9 mouse cellular contexts compared by ENCODE assay signal in the genomic region with DNA sequence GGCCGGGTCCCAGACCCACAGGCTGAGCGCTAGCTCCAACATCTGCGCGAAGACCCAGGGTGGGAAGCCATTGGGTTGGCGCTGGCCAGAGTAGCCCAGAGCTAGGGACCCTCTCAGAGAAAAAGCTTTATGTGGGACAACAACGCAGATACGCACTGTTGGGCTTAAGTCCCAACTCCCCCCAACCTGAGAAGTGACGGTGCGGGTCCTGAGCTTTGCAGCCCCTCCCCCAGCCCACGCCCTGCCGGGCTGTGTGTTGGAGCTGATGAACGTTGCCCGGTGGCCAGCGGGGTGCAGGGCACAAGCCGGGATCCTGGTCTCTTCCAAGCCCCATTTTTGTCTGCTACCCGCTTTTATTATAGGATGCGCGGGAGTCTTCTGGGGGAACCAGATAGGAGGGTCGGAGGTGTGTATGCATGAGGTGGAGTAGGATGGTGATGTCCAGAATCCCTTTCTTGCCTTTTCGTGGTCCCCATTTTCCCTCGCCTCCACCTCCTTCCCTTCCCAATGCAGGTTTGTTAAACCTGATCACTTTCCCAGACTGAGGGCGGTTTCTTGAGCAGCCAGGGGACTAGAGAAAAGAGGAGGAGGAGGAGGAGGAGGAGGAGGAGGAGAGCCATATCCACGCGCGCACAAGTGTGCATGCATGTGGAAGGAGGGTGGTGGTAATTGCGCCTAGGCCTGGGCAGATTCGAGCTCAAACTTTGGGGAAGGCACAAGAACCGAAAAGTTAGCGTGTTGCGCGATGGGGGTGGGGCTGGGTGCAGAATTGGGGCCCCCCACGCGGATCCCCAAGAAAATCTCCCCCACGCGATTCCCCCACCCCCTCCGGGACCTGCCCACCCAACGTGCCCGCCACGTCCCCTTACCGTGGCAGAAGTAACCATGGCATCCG. TPM values are rescaled to one million over a fixed set of nuclear protein-coding genes. Genes with fewer than 3 reads are reported as not detected.
DNase-seq lines count a peak whose midpoint lies in the region; ATAC-seq lines count a peak whose summit lies in the region.
"Had no signal": no experiment of that assay in that cellular context is flagged by ENCODE, and none has a peak within 500 bp of the region (broad histone marks: within the 10 kb centered on the region; RNA-seq: fewer than 3 reads in every experiment).

No protein-coding gene starts in this region.

- no peak for DNase-seq in kidney, adult 9 months
- peak; percentile 68 for DNase-seq in embryonic facial prominence, embryonic 10.5 days (ENCODE audit: low spot score)
- no peak for DNase-seq in left cerebral cortex, postnatal 14 days (ENCODE audit: low spot score in 2 of 2)
- no peak for DNase-seq in T-cell, adult 2 months (ENCODE audit: low spot score)

- no peaks in the 10 kb centered on the region for H3K9me3 ChIP-seq in kidney, embryonic 14.5 days (ENCODE audit: control insufficient read depth, low read length)
- no peaks in the 10 kb centered on the region for H3K9me3 ChIP-seq in embryonic facial prominence, embryonic 10.5 days
- no peaks in the 10 kb centered on the region for H3K9me3 ChIP-seq in hindbrain, embryonic 15.5 days
- H3K9me3 ChIP-seq in midbrain, embryonic 12.5 days = no peaks in the 10 kb centered on the region

- H3K27me3 ChIP-seq in kidney, embryonic 14.5 days (ENCODE audit: control insufficient read depth, insufficient read depth, low read length) = no peaks in the 10 kb centered on the region
- H3K27me3 ChIP-seq in embryonic facial prominence, embryonic 10.5 days (replicated peaks; ENCODE audit: low read depth, poor library complexity, severe bottlenecking) = peaks cover 71% of the 10 kb centered on the region
- H3K27me3 ChIP-seq in hindbrain, embryonic 15.5 days = peaks cover 81% of the 10 kb centered on the region
- peaks cover 86% of the 10 kb centered on the region for H3K27me3 ChIP-seq in midbrain, embryonic 12.5 days

- no peaks in the 10 kb centered on the region for H3K36me3 ChIP-seq in kidney, embryonic 14.5 days (ENCODE audit: control insufficient read depth, insufficient read depth, low read length)
- peaks cover 1% of the 10 kb centered on the region; the same call in 1 of the 2 replicates for H3K36me3 ChIP-seq in embryonic facial prominence, embryonic 10.5 days (replicated peaks)
- no peaks in the 10 kb centered on the region for H3K36me3 ChIP-seq in hindbrain, embryonic 15.5 days
- H3K36me3 ChIP-seq in midbrain, embryonic 12.5 days = no peaks in the 10 kb centered on the region
- H3K36me3 ChIP-seq: G1E had no signal

- peak overlapping the region; percentile 86 for H3K4me2 ChIP-seq in kidney, embryonic 14.5 days (replicated peaks; ENCODE audit: low read depth, low read length)
- H3K4me2 ChIP-seq in hindbrain, embryonic 15.5 days = peak overlapping the region; percentile 71
- H3K4me2 ChIP-seq in midbrain, embryonic 12.5 days (replicated peaks) = peak overlapping the region; percentile 65

- peak overlapping the region; percentile 54 for H3K4me3 ChIP-seq in kidney, embryonic 14.5 days (ENCODE audit: low read length)
- peak overlapping the region; percentile 74 for H3K4me3 ChIP-seq in embryonic facial prominence, embryonic 10.5 days
- peak overlapping the region; percentile 39 for H3K4me3 ChIP-seq in hindbrain, embryonic 15.5 days
- peak overlapping the region; percentile 42 for H3K4me3 ChIP-seq in midbrain, embryonic 12.5 days

- intact Hi-C loops in left cerebral cortex, postnatal 14 days (cut with DNase I) = loop anchor here (10.0 kb wide), 1 partner anchor 331 kb away; no protein-coding TSS in a partner anchor

- H3K9ac ChIP-seq in kidney, embryonic 14.5 days (ENCODE audit: low read depth, low read length) = peak overlapping the region; percentile 61
- no peak overlapping the region; the same call in 1 of the 2 replicates for H3K9ac ChIP-seq in hindbrain, embryonic 15.5 days
- peak overlapping the region; percentile 34; the same call in 1 of the 2 replicates for H3K9ac ChIP-seq in midbrain, embryonic 12.5 days (replicated peaks)

- ATAC-seq in kidney, embryonic 14.5 days (ENCODE audit: low FRiP score, low TSS enrichment) = peak; percentile 12; the same call in 1 of the 2 replicates
- ATAC-seq in hindbrain, embryonic 15.5 days (ENCODE audit: low FRiP score, low read depth) = 0 out of 2 replicates have a peak, but pooled peaks have one; percentile 27
- ATAC-seq in midbrain, embryonic 12.5 days (ENCODE audit: low FRiP score, low read depth) = peak; percentile 7; the same call in 1 of the 2 replicates
- no peak for ATAC-seq in granulocyte monocyte progenitor cell, adult 5-6 weeks (replicated peaks; ENCODE audit: poor library complexity, severe bottlenecking)

- H3K27ac ChIP-seq in kidney, embryonic 14.5 days (ENCODE audit: low read depth, low read length) = peak overlapping the region; percentile 68
- H3K27ac ChIP-seq in embryonic facial prominence, embryonic 10.5 days (replicated peaks) = peak overlapping the region; percentile 91
- H3K27ac ChIP-seq in hindbrain, embryonic 15.5 days (replicated peaks) = no peak overlapping the region
- H3K27ac ChIP-seq in midbrain, embryonic 12.5 days (replicated peaks) = no peak overlapping the region

- peaks cover 39% of the 10 kb centered on the region for H3K4me1 ChIP-seq in kidney, embryonic 14.5 days (ENCODE audit: control insufficient read depth, insufficient read depth, low read length)
- H3K4me1 ChIP-seq in embryonic facial prominence, embryonic 10.5 days = peaks cover 92% of the 10 kb centered on the region
- peaks cover 51% of the 10 kb centered on the region for H3K4me1 ChIP-seq in hindbrain, embryonic 15.5 days (replicated peaks)
- peaks cover 50% of the 10 kb centered on the region for H3K4me1 ChIP-seq in midbrain, embryonic 12.5 days

- 1% methylated on average over 41 of the region's 41 CpGs for WGBS in kidney, embryonic 14.5 days
- WGBS in embryonic facial prominence, embryonic 10.5 days = under 1% methylated on average over 41 of the region's 41 CpGs
- WGBS in hindbrain, embryonic 15.5 days = under 1% methylated on average over 40 of the region's 41 CpGs
- under 1% methylated on average over 41 of the region's 41 CpGs for WGBS in midbrain, embryonic 12.5 days

RNA-seq across cellular contexts. Expression of a gene that starts 2.6 kb away (rescaled TPM):
- polyA plus RNA-seq in kidney, embryonic 14.5 days (2014; fragmentation: Nextera tagmentation; extraction: Ambion mirVana) = 20.7 TPM in 2 replicates
- polyA plus RNA-seq in embryonic facial prominence, embryonic 10.5 days (2016; fragmentation: Nextera tagmentation; extraction: Ambion mirVana) = 19.4 and 19.9 TPM in 2 replicates
- 3.8 TPM in 2 replicates for polyA plus RNA-seq in hindbrain, embryonic 15.5 days (2015; fragmentation: Nextera tagmentation; extraction: Ambion mirVana)
- polyA plus RNA-seq in midbrain, embryonic 12.5 days (2016; fragmentation: Nextera tagmentation; extraction: Ambion mirVana) = 2.3 and 3.6 TPM in 2 replicates
- total RNA-seq in granulocyte monocyte progenitor cell, adult 5-6 weeks (2014; fragmentation: Nextera tagmentation) = not detected in 2 replicates
- total RNA-seq in granulocyte monocyte progenitor cell, adult 5-6 weeks (2017) = not detected in 2 replicates
- 1 to 10 TPM; 1.7 to 4.3 TPM for total RNA-seq in left cerebral cortex, postnatal 14 days (2021)
- total RNA-seq: G1E had no signal
- polyA plus RNA-seq: G1E had no signal

Comparison
In these comparisons a context has a peak if more than half of its experiments do, and no peak if none do; other contexts are left out.
1. H3K27ac ChIP-seq: peak in kidney, embryonic 14.5 days (single experiment) and embryonic facial prominence, embryonic 10.5 days (single experiment); none in hindbrain, embryonic 15.5 days (single experiment) and midbrain, embryonic 12.5 days (single experiment).
2. Peak in every context shown above with its lines, with median percentiles within 50 percentile points of each other: H3K4me2 ChIP-seq and H3K4me3 ChIP-seq.